Mouse (Mus musculus): ENCODE data around the gene Rpl36al.

The Rpl36al gene

GRCm38 (mm10) chr12:69183583-69184308 is at the start of gene Rpl36al, which contains the start of gene Mgat2:
Gene Rpl36al (minus strand): TSS chr12:69184083.
Gene Mgat2 (plus strand): TSS chr12:69184157.
- peak; percentile 97 for DNase-seq (ENCODE audit: low spot score)

- peak; percentile 29 for DNase-seq (ENCODE audit: low spot score)
Observed at GRCm38 (mm10) chr12:69229251-69229650, 45.4 kb upstream of the Rpl36al start.

GRCm38 (mm10) chr12:69227776-69228466 is 44.0 kb upstream of the Rpl36al start, which contains the start of gene Pole2:
Gene Pole2 (minus strand): TSS chr12:69228195.
- peak; percentile 84 for DNase-seq (ENCODE audit: low spot score)

- DNase-seq (ENCODE audit: low spot score), result no peak
Observed at GRCm38 (mm10) chr12:69220613-69221277, 36.9 kb upstream of the Rpl36al start.

- DNase-seq (ENCODE audit: low spot score), result no peak
Observed at GRCm38 (mm10) chr12:69216587-69216986, 32.7 kb upstream of the Rpl36al start.

- DNase-seq (ENCODE audit: low spot score), result no peak
Observed at GRCm38 (mm10) chr12:69215000-69215785, 31.3 kb upstream of the Rpl36al start.

- no peak for DNase-seq (ENCODE audit: low spot score)
Observed at GRCm38 (mm10) chr12:69214393-69214792, 30.5 kb upstream of the Rpl36al start.

- no peak for DNase-seq (ENCODE audit: low spot score)
Observed at GRCm38 (mm10) chr12:69213186-69213777, 29.4 kb upstream of the Rpl36al start.

GRCm38 (mm10) chr12:69211057-69211456 is 27.2 kb upstream of the Rpl36al start:
- no peak for DNase-seq (ENCODE audit: low spot score)

GRCm38 (mm10) chr12:69210056-69210979 is 26.4 kb upstream of the Rpl36al start:
- DNase-seq (ENCODE audit: low spot score), result no peak

GRCm38 (mm10) chr12:69208520-69208919 is 24.6 kb upstream of the Rpl36al start:
- no peak for DNase-seq (ENCODE audit: low spot score)

- DNase-seq (ENCODE audit: low spot score), result no peak
Observed at GRCm38 (mm10) chr12:69207926-69208325, 24.0 kb upstream of the Rpl36al start.

- DNase-seq (ENCODE audit: low spot score), result no peak
Observed at GRCm38 (mm10) chr12:69207396-69207795, 23.5 kb upstream of the Rpl36al start.

- no peak for DNase-seq (ENCODE audit: low spot score)
Observed at GRCm38 (mm10) chr12:69204052-69204833, 20.4 kb upstream of the Rpl36al start, which contains the start of gene Gm49384. Gene Gm49384 (minus strand): TSS chr12:69204267.

- DNase-seq (ENCODE audit: low spot score), result no peak
Observed at GRCm38 (mm10) chr12:69198985-69199384, 15.1 kb upstream of the Rpl36al start.

GRCm38 (mm10) chr12:69198164-69198535 is 14.3 kb upstream of the Rpl36al start, which contains the start of gene Dnaaf2:
Gene Dnaaf2 (minus strand): TSS chr12:69198429.
- DNase-seq (ENCODE audit: low spot score), result no peak

- DNase-seq (ENCODE audit: low spot score), result peak; percentile 67
Observed at GRCm38 (mm10) chr12:69197378-69198163, 13.7 kb upstream of the Rpl36al start.

Measured in spleen, adult 12 weeks (tissue).